Mouse (Mus musculus): ENCODE measurements around the gene Snrnp70.
"Not testable (repeated sequence)": the region's sequence is repeated elsewhere in the genome, so short reads cannot be mapped to it uniquely, and the experiment has no call there.

Gene Snrnp70

GRCm38 (mm10) chr7:45409497-45410163, 14.1 kb upstream of the Snrnp70 start:
- no peak for DNase-seq (ENCODE audit: low read depth, low spot score)

- no peak for DNase-seq (ENCODE audit: low read depth, low spot score)
These were observed 13.4 kb upstream of the Snrnp70 start for GRCm38 (mm10) chr7:45408949-45409348.

- DNase-seq (ENCODE audit: low read depth, low spot score) = no peak
These were observed 12.8 kb upstream of the Snrnp70 start for GRCm38 (mm10) chr7:45408351-45408750.

GRCm38 (mm10) chr7:45407836-45408235, 12.3 kb upstream of the Snrnp70 start:
- DNase-seq (ENCODE audit: low read depth, low spot score) = no peak

GRCm38 (mm10) chr7:45406157-45407156, 10.9 kb upstream of the Snrnp70 start:
- DNase-seq (ENCODE audit: low read depth, low spot score) = no peak

GRCm38 (mm10) chr7:45405091-45406075, 9.8 kb upstream of the Snrnp70 start, which contains the start of gene Kcna7:
Gene Kcna7, plus strand, starts transcription at chr7:45405653.
- no peak for DNase-seq (ENCODE audit: low read depth, low spot score)

GRCm38 (mm10) chr7:45403532-45404261, 8.2 kb upstream of the Snrnp70 start:
- DNase-seq (ENCODE audit: low read depth, low spot score) = peak; percentile 48

GRCm38 (mm10) chr7:45401521-45402085, 6.1 kb upstream of the Snrnp70 start:
- no peak for DNase-seq (ENCODE audit: low read depth, low spot score)

- no peak for DNase-seq (ENCODE audit: low read depth, low spot score)
These were observed 1.2 kb upstream of the Snrnp70 start for GRCm38 (mm10) chr7:45396787-45397186.

- not testable (repeated sequence) for DNase-seq (ENCODE audit: low read depth, low spot score)
These were observed 814 bp upstream of the Snrnp70 start for GRCm38 (mm10) chr7:45396337-45396775.

GRCm38 (mm10) chr7:45395129-45395541, 407 bp downstream of the Snrnp70 start:
- DNase-seq (ENCODE audit: low read depth, low spot score) = peak; percentile 63

- DNase-seq (ENCODE audit: low read depth, low spot score) = no peak
These were observed 9.5 kb downstream of the Snrnp70 start for GRCm38 (mm10) chr7:45386077-45386476.

GRCm38 (mm10) chr7:45376057-45376456, 19.5 kb downstream of the Snrnp70 start:
- no peak for DNase-seq (ENCODE audit: low read depth, low spot score)

- no peak for DNase-seq (ENCODE audit: low read depth, low spot score)
These were observed 20.9 kb downstream of the Snrnp70 start for GRCm38 (mm10) chr7:45374620-45375019.

GRCm38 (mm10) chr7:45372371-45372770, 23.2 kb downstream of the Snrnp70 start:
- no peak for DNase-seq (ENCODE audit: low read depth, low spot score)

- peak; percentile 77 for DNase-seq (ENCODE audit: low read depth, low spot score)
These were observed 24.8 kb downstream of the Snrnp70 start, which contains the start of gene Lin7b for GRCm38 (mm10) chr7:45370475-45371311. Gene Lin7b, minus strand, starts transcription at chr7:45370583.

GRCm38 (mm10) chr7:45369836-45370474, 25.6 kb downstream of the Snrnp70 start:
- no peak for DNase-seq (ENCODE audit: low read depth, low spot score)

- DNase-seq (ENCODE audit: low read depth, low spot score) = no peak
These were observed 26.4 kb downstream of the Snrnp70 start for GRCm38 (mm10) chr7:45369022-45369745.

Data from embryo, embryonic 11.5 days (tissue).